Mouse (Mus musculus): ENCODE results near the gene Aoah.

- no peak for TF ChIP-seq EP300 (IDR thresholded peaks at IDR 0.05; ENCODE audit: low read depth)
- TF ChIP-seq CTCF (IDR thresholded peaks at IDR 0.05; ENCODE audit: low read depth) = no peak
Measured at GRCm38 (mm10) chr13:20936016-20936415, 142.1 kb downstream of the Aoah start.
